Mouse (Mus musculus): ENCODE measurements around the gene Adgrv1.

DNA sequence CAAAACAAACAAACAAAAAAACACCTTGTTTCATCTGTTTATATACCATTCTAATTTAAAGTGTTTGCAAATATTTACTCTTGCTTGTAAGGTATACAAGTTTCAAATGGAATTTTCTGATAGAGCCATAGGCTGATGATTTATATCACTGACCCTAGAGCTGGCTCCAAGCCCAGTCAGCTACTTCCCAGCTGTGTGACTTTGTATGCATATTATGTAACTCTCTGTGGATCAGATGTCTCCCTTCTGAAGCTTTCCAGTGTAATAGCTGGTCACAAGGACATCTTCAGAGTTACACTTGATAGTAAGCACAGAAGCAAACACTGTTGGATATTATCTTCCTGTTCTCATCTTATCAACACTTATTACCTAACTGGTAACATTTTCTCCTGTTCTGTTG lies 400.1 kb downstream of the Adgrv1 start:
- TF ChIP-seq CTCF (conservative IDR thresholded peaks at IDR 0.05; ENCODE audit: insufficient read depth, insufficient read length, low read depth, low read length) (no peak), POLR2A (IDR thresholded peaks at IDR 0.05; ENCODE audit: low read depth, low read length) (no peak)

Data from kidney, adult 2 months (tissue).